Mouse (Mus musculus) thymus, adult 2 months (tissue): ENCODE measurements around the gene Cmah.

Source experiments
- CTCF ChIP-seq: fragments of 200-500 bp; IDR thresholded peaks from 2 replicates; pipeline ENCODE4 v1.5.1; 2012; ENCODE audit warnings: mild to moderate bottlenecking, control low read depth, low read length, moderate library complexity, borderline replicate concordance; ENCODE audit not compliant: control insufficient read depth, poor library complexity, insufficient read depth; ENCODE audit errors: extremely low read depth
- POLR2A ChIP-seq: fragments of 200-500 bp; IDR thresholded peaks from 2 replicates; pipeline ENCODE4 v1.6.1; 2012; ENCODE audit warnings: mild to moderate bottlenecking, low read length, control low read depth, moderate library complexity; ENCODE audit not compliant: control insufficient read depth, poor library complexity, insufficient read depth; ENCODE audit errors: extremely low read depth

- no peak for TF ChIP-seq POLR2A
- no peak for TF ChIP-seq CTCF
These were observed 10.7 kb downstream of the Cmah start for GRCm38 (mm10) chr13:24337874-24338273.
